13 mouse cellular contexts compared by ENCODE assay signal in genomic region chr4:140724739-140725138, GRCm38 (mm10). TPM values are rescaled to one million over a fixed set of nuclear protein-coding genes. Genes with fewer than 3 reads are reported as not detected.
A peak's percentile ranks its signal among the peaks of the same experiment; 100 is the strongest.
DNase-seq lines count a peak whose midpoint lies in the region; ATAC-seq and TF ChIP-seq lines count a peak whose summit lies in the region.
"Had no signal": no experiment of that assay in that cellular context is flagged by ENCODE, and none has a peak within 500 bp of the region (broad histone marks: within the 10 kb centered on the region; RNA-seq: fewer than 3 reads in every experiment).

No protein-coding gene starts in this region.

- intact Hi-C loops in left cerebral cortex, adult 2 months (cut with DNase I) = loop anchor here (2.0 kb wide), 2 partner anchors 178 to 232 kb away; no protein-coding TSS in a partner anchor

- no peak for TF ChIP-seq CTCF in left cerebral cortex, adult 2 months (IDR thresholded peaks at IDR 0.05)

- H3K4me3 ChIP-seq in forebrain, embryonic 13.5 days = no peak overlapping the region
- no peak overlapping the region for H3K4me3 ChIP-seq in forebrain, embryonic 11.5 days (ENCODE audit: low read depth, low read length)
- no peak overlapping the region for H3K4me3 ChIP-seq in left cerebral cortex, adult 2 months
- no peak overlapping the region for H3K4me3 ChIP-seq in midbrain, embryonic 15.5 days

- no peaks in the 10 kb centered on the region for H3K4me1 ChIP-seq in forebrain, embryonic 13.5 days
- no peaks in the 10 kb centered on the region for H3K4me1 ChIP-seq in forebrain, embryonic 11.5 days (replicated peaks; ENCODE audit: control insufficient read depth, insufficient read depth, low read length)
- H3K4me1 ChIP-seq in midbrain, embryonic 15.5 days = peaks cover 8% of the 10 kb centered on the region; the same call in 1 of the 2 replicates

- no peaks in the 10 kb centered on the region for H3K27me3 ChIP-seq in forebrain, embryonic 13.5 days
- no peaks in the 10 kb centered on the region for H3K27me3 ChIP-seq in forebrain, embryonic 11.5 days (ENCODE audit: control insufficient read depth, insufficient read depth, low read length)
- no peaks in the 10 kb centered on the region for H3K27me3 ChIP-seq in midbrain, embryonic 15.5 days (replicated peaks)

- H3K4me2 ChIP-seq in forebrain, embryonic 13.5 days = no peak overlapping the region
- no peak overlapping the region for H3K4me2 ChIP-seq in forebrain, embryonic 11.5 days (ENCODE audit: low read depth, low read length, severe bottlenecking)
- no peak overlapping the region for H3K4me2 ChIP-seq in midbrain, embryonic 15.5 days

- WGBS in forebrain, embryonic 13.5 days = 73% methylated on average over 6 of the region's 6 CpGs
- WGBS in forebrain, embryonic 11.5 days = 80% methylated on average over 6 of the region's 6 CpGs
- 39% methylated on average over 6 of the region's 6 CpGs for WGBS in midbrain, embryonic 15.5 days

- DNase-seq in forebrain, embryonic 11.5 days (ENCODE audit: low spot score) = no peak
- DNase-seq in left cerebral cortex, adult 2 months (ENCODE audit: extremely low spot score in 1 of 2, low spot score in 2 of 2) = no peak
- DNase-seq in left cerebral cortex, adult 8-10 months (ENCODE audit: low spot score in 2 of 2) = no peak
- DNase-seq in layer of hippocampus, adult 8-10 months (ENCODE audit: low spot score in 2 of 2) = peak; percentile 52 to 55
- no peak for DNase-seq in adrenal gland, postnatal 4 days (ENCODE audit: low spot score in 2 of 2)
- DNase-seq in adrenal gland, postnatal 10 days = no peak
- DNase-seq: thymus, adult 2 months had no signal

- no peak for ATAC-seq in forebrain, embryonic 13.5 days
- ATAC-seq in forebrain, embryonic 11.5 days (replicated peaks; ENCODE audit: low FRiP score) = no peak
- no peak; the same call in 1 of the 2 replicates for ATAC-seq in midbrain, embryonic 15.5 days (replicated peaks)
- ATAC-seq: lung, postnatal 0 days had no signal

- H3K9ac ChIP-seq in forebrain, embryonic 13.5 days = no peak overlapping the region
- no peak overlapping the region for H3K9ac ChIP-seq in forebrain, embryonic 11.5 days (ENCODE audit: low read length)
- no peak overlapping the region for H3K9ac ChIP-seq in midbrain, embryonic 15.5 days

- H3K27ac ChIP-seq in forebrain, embryonic 13.5 days = peak overlapping the region; percentile 69
- H3K27ac ChIP-seq in forebrain, embryonic 11.5 days (ENCODE audit: low read depth, low read length) = no peak overlapping the region
- peak overlapping the region; percentile 57; the same call in 1 of the 2 replicates for H3K27ac ChIP-seq in left cerebral cortex, adult 2 months
- peak overlapping the region; percentile 35 for H3K27ac ChIP-seq in midbrain, embryonic 15.5 days
- H3K27ac ChIP-seq: kidney, postnatal 0 days had no signal

- peaks cover 65% of the 10 kb centered on the region for H3K36me3 ChIP-seq in forebrain, embryonic 13.5 days (ENCODE audit: poor library complexity, severe bottlenecking)
- H3K36me3 ChIP-seq in forebrain, embryonic 11.5 days (ENCODE audit: control insufficient read depth, insufficient read depth, low read length) = peaks cover 17% of the 10 kb centered on the region
- H3K36me3 ChIP-seq in midbrain, embryonic 15.5 days (replicated peaks) = peaks cover 23% of the 10 kb centered on the region; the same call in 1 of the 2 replicates

- H3K9me3 ChIP-seq in forebrain, embryonic 13.5 days (replicated peaks) = no peaks in the 10 kb centered on the region
- H3K9me3 ChIP-seq in forebrain, embryonic 11.5 days (ENCODE audit: control insufficient read depth, low read length) = no peaks in the 10 kb centered on the region
- H3K9me3 ChIP-seq in midbrain, embryonic 15.5 days = no peaks in the 10 kb centered on the region

RNA-seq across cellular contexts. Expression of gene Padi6, which starts 17.7 kb away (rescaled TPM):
- polyA plus RNA-seq in forebrain, embryonic 13.5 days (2015; fragmentation: Nextera tagmentation; extraction: Ambion mirVana) = not detected in 2 replicates
- polyA plus RNA-seq in forebrain, embryonic 11.5 days (2014; fragmentation: Nextera tagmentation; extraction: Ambion mirVana) = 0.08 TPM in 1 of 2 replicates, not detected in the other
- not detected for total RNA-seq in left cerebral cortex, adult 2 months (2021)
- under 1 TPM in 3 of 4 experiments, not detected in 1; 0.18 to 0.80 (median 0.20) TPM for total RNA-seq in left cerebral cortex, adult 8-10 months (2022)
- not detected for total RNA-seq in layer of hippocampus, adult 8-10 months (2022)
- polyA plus RNA-seq in midbrain, embryonic 15.5 days (2015; fragmentation: Nextera tagmentation; extraction: Ambion mirVana) = 0.12 TPM in 1 of 2 replicates, not detected in the other
- total RNA-seq in adrenal gland, postnatal 4 days (2021) = under 1 TPM in 1 of 2 experiments, not detected in 1; 0.73 TPM
- under 1 TPM in 1 of 2 experiments, not detected in 1; 0.55 TPM for total RNA-seq in adrenal gland, postnatal 10 days (2021)
- total RNA-seq: hematopoietic stem cell, adult 5-6 weeks; liver, adult 2 months had no signal
- polyA plus RNA-seq: liver, adult 2 months; lung, postnatal 0 days had no signal

RNA-seq across cellular contexts. Expression of gene Rcc2, which starts 24.4 kb away (rescaled TPM):
- polyA plus RNA-seq in forebrain, embryonic 13.5 days (2015; fragmentation: Nextera tagmentation; extraction: Ambion mirVana) = 34.0 and 35.5 TPM in 2 replicates
- 91.6 and 100 TPM in 2 replicates for polyA plus RNA-seq in forebrain, embryonic 11.5 days (2014; fragmentation: Nextera tagmentation; extraction: Ambion mirVana)
- total RNA-seq in left cerebral cortex, adult 2 months (2021) = 10 to 100 TPM; 87.4 to 91.7 TPM
- 10 to 100 TPM; 82.4 to 85.0 (median 84.4) TPM for total RNA-seq in left cerebral cortex, adult 8-10 months (2022)
- total RNA-seq in layer of hippocampus, adult 8-10 months (2022) = 10 to 100 TPM; 82.5 to 87.8 (median 85.0) TPM
- 28.1 and 34.9 TPM in 2 replicates for polyA plus RNA-seq in midbrain, embryonic 15.5 days (2015; fragmentation: Nextera tagmentation; extraction: Ambion mirVana)
- total RNA-seq in adrenal gland, postnatal 4 days (2021) = 100 to 1,000 TPM in 1 of 2 experiments, 10 to 100 TPM in 1; 98.2 to 106 TPM
- total RNA-seq in adrenal gland, postnatal 10 days (2021) = 10 to 100 TPM; 69.2 to 74.3 TPM

RNA-seq across cellular contexts. Expression of gene Padi4, which starts 49.3 kb away (rescaled TPM):
- 0.26 and 0.30 TPM in 2 replicates for polyA plus RNA-seq in forebrain, embryonic 13.5 days (2015; fragmentation: Nextera tagmentation; extraction: Ambion mirVana)
- polyA plus RNA-seq in forebrain, embryonic 11.5 days (2014; fragmentation: Nextera tagmentation; extraction: Ambion mirVana) = 1.8 and 2.0 TPM in 2 replicates
- total RNA-seq in left cerebral cortex, adult 2 months (2021) = under 1 TPM in 1 of 2 experiments, not detected in 1; 0.14 TPM
- total RNA-seq in left cerebral cortex, adult 8-10 months (2022) = 1 to 10 TPM in 1 of 4 experiments, not detected in 3; 1.6 TPM
- total RNA-seq in layer of hippocampus, adult 8-10 months (2022) = under 1 TPM in 1 of 4 experiments, not detected in 3; 0.18 TPM
- polyA plus RNA-seq in midbrain, embryonic 15.5 days (2015; fragmentation: Nextera tagmentation; extraction: Ambion mirVana) = 0.11 and 0.19 TPM in 2 replicates
- 1 to 10 TPM; 1.4 to 2.7 TPM for total RNA-seq in adrenal gland, postnatal 4 days (2021)
- 1 to 10 TPM; 1.1 to 1.2 TPM for total RNA-seq in adrenal gland, postnatal 10 days (2021)

RNA-seq across cellular contexts. Expression of gene Arhgef10l, which starts 58.9 kb away (rescaled TPM):
- 20.2 and 22.0 TPM in 2 replicates for polyA plus RNA-seq in forebrain, embryonic 13.5 days (2015; fragmentation: Nextera tagmentation; extraction: Ambion mirVana)
- polyA plus RNA-seq in forebrain, embryonic 11.5 days (2014; fragmentation: Nextera tagmentation; extraction: Ambion mirVana) = 23.3 and 23.6 TPM in 2 replicates
- 10 to 100 TPM; 63.2 to 71.5 TPM for total RNA-seq in left cerebral cortex, adult 2 months (2021)
- total RNA-seq in left cerebral cortex, adult 8-10 months (2022) = 10 to 100 TPM; 68.0 to 98.1 (median 77.8) TPM
- total RNA-seq in layer of hippocampus, adult 8-10 months (2022) = 10 to 100 TPM; 44.6 to 55.8 (median 46.7) TPM
- 30.7 and 31.5 TPM in 2 replicates for polyA plus RNA-seq in midbrain, embryonic 15.5 days (2015; fragmentation: Nextera tagmentation; extraction: Ambion mirVana)
- total RNA-seq in adrenal gland, postnatal 4 days (2021) = 10 to 100 TPM; 30.2 to 37.8 TPM
- 10 to 100 TPM; 17.5 to 25.7 TPM for total RNA-seq in adrenal gland, postnatal 10 days (2021)

Comparison
In these comparisons a context has a peak if more than half of its experiments do, and no peak if none do; other contexts are left out.
1. DNase-seq: peak in layer of hippocampus, adult 8-10 months (2 of 2); none in forebrain, embryonic 11.5 days (single experiment), left cerebral cortex, adult 2 months (0 of 2), left cerebral cortex, adult 8-10 months (0 of 2), adrenal gland, postnatal 4 days (0 of 2) and adrenal gland, postnatal 10 days (single experiment).